Mouse (Mus musculus) macrophage (primary cell): ENCODE measurements around the gene Plb1. TPM values are rescaled to one million over a fixed set of nuclear protein-coding genes. Genes with fewer than 3 reads are reported as not detected.

Source experiments
- H3K27ac ChIP-seq: fragments of 350-480 bp; formaldehyde crosslinking; 2 replicates; pipeline ENCODE4 v1.9.0; 2021
- H3K36me3 ChIP-seq: fragments of 350-480 bp; formaldehyde crosslinking; 2 replicates; pipeline ENCODE4 v1.9.0; 2021; ENCODE audit errors: inconsistent target
- H3K4me3 ChIP-seq: fragments of 350-480 bp; formaldehyde crosslinking; 2 replicates; pipeline ENCODE4 v1.9.0; 2021; ENCODE audit errors: inconsistent target
- H3K79me2 ChIP-seq: fragments of 350-480 bp; formaldehyde crosslinking; 2 replicates; pipeline ENCODE4 v1.9.0; 2021; ENCODE audit errors: inconsistent target
- WGBS: methylation state at CpG from one replicate; pipeline ENCODE4 v1.1.7; 2026; ENCODE audit warnings: inconsistent platforms; ENCODE audit not compliant: missing documents; 5-methylcytosine and 5-hydroxymethylcytosine counted together
- polyA plus RNA-seq: library from polyadenylated mRNA; stranded (reverse); fragments of 250-400 nt; gene quantifications from 3 replicates; pipeline ENCODE4 v1.2.4, GENCODE M21; 2018; ENCODE audit warnings: inconsistent platforms

Plb1 gene
- polyA plus RNA-seq, 1 experiment from 2014 or later, result 0.11 TPM

DNA sequence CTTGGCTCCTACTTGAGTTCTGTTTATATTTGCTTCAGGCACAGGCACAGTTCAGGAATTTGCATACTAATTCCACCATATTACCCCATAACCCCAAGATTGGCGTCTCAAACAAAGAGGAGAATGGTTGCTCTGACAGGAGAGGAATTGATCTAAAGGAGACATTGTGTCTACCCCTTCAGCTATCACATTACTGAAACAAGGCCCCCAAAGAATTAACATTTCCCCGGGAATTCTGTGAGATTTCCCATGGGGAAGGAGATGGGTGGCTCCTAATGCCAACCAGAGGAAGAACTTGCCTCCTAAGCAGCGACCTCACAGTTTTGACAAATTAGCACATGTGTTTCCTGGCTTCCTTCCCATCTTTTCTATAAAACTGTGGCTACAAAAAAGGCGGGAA, 18.8 kb upstream of the Plb1 start:
- Histone ChIP-seq H3K27ac (no peak overlapping the region), H3K79me2 (no peaks in the 10 kb centered on the region), H3K36me3 (no peaks in the 10 kb centered on the region), H3K4me3 (no peak overlapping the region)
- 74% methylated on average over 4 of the region's 4 CpGs for WGBS

DNA sequence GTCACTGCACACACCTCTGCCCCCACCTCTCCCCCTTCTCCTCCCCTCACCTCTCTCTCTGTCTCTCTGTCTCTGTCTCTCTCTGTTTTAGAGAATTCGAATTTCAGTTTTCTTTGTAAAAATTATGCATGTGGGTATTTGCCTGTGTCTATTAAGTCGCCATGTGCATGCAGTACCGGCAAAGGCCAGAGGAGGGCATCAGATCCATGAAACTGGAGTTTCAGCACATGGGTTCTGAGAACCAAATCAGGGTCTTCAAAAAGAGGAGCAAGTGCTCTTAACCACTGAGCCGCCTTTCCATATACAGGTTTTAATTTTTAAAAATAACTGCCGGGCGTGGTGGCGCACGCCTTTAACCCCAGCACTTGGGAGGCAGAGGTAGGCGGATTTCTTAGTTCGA, 17.0 kb upstream of the Plb1 start:
- Histone ChIP-seq H3K4me3 (no peak overlapping the region), H3K36me3 (no peaks in the 10 kb centered on the region), H3K79me2 (no peaks in the 10 kb centered on the region), H3K27ac (no peak overlapping the region)
- 74% methylated on average over 10 of the region's 10 CpGs for WGBS

DNA sequence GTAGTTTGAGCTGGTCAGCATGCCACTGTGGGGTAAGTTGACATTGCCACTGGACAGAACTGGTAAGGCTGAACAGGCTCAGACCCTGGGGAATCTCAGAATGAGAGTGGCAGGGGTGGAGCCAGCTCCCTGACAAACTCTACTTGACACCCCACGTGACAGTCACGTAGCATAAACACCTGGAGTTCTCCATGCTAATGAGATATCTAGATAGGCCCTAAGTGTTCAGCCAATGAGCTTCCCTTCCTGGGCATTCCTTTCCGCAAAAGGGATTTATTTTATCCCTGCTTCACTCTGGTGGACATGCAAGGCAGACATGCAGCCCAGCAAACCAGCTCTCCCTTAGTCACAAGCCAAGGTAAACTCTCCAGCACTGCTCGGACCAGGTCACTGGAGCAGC, 16.0 kb upstream of the Plb1 start:
- 96% methylated on average over 4 of the region's 4 CpGs for WGBS
- no peak overlapping the region for H3K4me3 ChIP-seq
- H3K27ac ChIP-seq, result no peak overlapping the region
- no peaks in the 10 kb centered on the region for H3K79me2 ChIP-seq
- no peaks in the 10 kb centered on the region for H3K36me3 ChIP-seq

DNA sequence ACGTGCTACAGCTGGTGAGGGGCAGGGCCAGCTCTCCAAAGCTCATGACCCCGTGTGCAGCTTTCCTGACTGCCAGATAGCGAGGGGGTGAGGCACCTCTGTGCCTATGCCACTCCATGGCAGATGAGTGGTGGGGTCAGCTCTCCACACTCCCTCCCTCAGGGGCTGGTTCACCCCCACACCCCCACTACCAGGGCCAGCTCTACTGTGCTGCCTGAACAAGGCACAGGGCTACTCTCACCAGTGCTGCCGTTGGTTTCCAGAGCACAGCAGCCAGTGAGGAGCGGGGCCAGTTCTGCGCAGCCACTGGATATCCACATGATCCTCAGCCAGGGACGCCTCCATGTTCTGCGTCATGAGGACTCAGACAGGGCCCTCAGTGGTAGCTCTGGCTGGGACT, 15.0 kb upstream of the Plb1 start:
- 88% methylated on average over 7 of the region's 8 CpGs for WGBS
- Histone ChIP-seq H3K4me3 (no peak overlapping the region), H3K79me2 (no peaks in the 10 kb centered on the region), H3K27ac (no peak overlapping the region), H3K36me3 (no peaks in the 10 kb centered on the region)

DNA sequence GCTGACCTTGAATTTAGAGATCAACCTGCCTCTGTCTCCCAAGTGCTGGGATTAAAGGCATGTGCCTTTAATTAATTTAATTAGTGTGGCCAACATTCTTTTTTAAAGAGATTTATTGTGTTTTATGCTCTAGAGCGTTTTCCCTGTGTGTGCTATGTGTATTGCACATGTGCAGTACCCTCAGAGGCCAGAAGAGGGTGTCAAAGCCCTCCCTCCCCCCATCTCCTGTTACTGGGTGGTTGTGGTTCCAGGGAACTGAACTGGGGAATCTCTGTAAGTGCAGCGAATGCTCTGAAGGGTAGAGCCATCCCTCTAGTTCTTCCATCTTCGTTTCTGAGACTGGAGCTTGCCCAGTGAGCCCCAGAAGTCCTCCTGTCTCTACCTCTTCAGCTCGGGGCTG, 2.1 kb upstream of the Plb1 start:
- no peak overlapping the region for H3K4me3 ChIP-seq
- WGBS, result 63% methylated on average over 4 of the region's 4 CpGs
- H3K36me3 ChIP-seq, result no peaks in the 10 kb centered on the region
- H3K79me2 ChIP-seq, result no peaks in the 10 kb centered on the region
- H3K27ac ChIP-seq, result no peak overlapping the region

DNA sequence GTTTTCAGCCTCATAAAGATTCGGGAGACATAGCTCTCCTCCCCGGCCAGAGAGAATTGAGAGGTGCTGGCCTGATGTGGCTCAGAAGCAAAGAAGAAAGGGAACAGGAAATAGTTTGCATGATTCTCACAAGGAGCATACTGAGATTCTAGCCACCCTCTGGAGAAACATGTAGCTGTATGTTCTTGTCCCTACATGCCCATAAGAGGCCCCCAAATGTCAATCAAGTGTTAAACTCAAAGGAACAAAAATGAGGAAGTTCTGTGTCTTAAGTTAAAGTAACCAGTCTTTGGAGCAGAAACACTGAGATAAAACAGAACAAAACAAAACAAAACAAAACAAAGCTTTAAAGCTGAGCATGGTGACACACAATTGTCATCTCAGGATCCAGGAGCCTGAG, 6.8 kb downstream of the Plb1 start:
- Histone ChIP-seq H3K27ac (no peak overlapping the region), H3K79me2 (no peaks in the 10 kb centered on the region), H3K36me3 (no peaks in the 10 kb centered on the region), H3K4me3 (no peak overlapping the region)
- WGBS, result 46% methylated on average over 2 of the region's 2 CpGs

DNA sequence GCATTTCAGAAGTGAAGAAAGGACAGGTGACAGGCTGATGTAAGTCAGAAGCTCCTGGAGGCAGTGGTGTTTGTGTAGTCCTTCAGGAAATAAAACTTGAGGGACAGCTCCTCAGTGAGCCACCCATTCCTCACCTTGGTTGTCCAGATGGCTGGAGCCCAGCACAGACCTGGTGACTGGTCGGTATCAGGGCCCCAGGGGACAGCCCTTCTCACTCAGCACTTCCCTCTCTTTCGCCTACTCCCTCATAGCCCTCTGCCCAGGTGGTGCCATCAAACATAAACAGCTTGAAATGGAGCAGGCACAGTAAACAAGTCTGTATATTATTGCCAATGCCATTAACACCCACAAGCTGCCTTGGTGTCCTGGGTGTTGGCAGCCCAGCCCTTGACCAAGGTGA, 8.2 kb downstream of the Plb1 start:
- no peak overlapping the region for H3K4me3 ChIP-seq
- no peak overlapping the region for H3K27ac ChIP-seq
- no peaks in the 10 kb centered on the region for H3K79me2 ChIP-seq
- H3K36me3 ChIP-seq, result no peaks in the 10 kb centered on the region
- 96% methylated on average over 2 of the region's 2 CpGs for WGBS

DNA sequence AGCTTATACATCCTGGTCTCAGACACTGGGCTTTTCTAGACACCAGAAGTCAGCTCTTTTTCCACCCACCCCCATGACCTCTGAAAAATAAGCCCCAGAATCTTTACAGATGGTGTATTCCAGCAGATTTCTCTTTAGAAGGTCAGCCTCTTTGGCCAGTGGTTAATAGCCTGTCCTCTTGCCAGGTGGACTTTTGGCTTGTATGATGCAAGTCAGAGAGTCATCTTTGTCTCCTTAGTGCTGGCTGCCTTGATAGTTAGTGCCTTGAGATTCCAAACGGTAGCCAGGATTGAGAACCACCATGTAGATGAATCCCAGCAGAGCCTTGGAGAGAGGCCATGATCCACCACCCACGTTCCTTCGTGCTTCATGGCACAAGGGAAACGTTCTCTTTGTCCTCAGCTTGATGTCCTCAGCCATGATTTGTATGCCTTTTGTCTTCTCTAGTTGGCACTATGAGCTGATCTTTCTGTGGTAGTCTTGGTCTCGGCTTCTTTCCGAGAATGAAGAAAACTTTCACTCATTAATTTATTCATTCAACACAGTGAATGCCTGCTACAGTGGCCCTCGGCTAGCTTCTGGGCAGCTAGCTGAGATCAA, 10.9 kb downstream of the Plb1 start:
- Histone ChIP-seq H3K4me3 (no peak overlapping the region), H3K79me2 (no peaks in the 10 kb centered on the region), H3K36me3 (no peaks in the 10 kb centered on the region), H3K27ac (no peak overlapping the region)
- 96% methylated on average over 7 of the region's 7 CpGs for WGBS

DNA sequence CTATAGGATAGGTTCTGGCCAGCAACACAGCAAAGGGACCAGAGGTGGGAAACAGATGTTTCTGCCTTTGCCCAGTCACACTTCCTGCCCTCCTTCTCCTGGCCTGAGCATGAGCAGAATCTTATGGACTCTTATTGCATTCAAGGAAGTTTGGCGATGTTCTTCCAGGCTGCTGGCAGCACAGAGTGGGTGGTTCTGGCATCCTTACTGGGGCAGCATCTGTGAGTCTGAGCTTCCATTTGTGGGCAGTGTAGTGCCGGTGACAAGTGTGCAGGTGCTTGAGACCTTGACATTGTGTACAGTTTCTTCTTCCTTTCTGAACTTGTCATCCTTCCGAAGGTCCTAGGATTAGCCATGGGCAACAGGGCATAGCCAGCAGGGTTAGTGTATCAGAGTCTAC, 12.9 kb downstream of the Plb1 start:
- no peaks in the 10 kb centered on the region for H3K36me3 ChIP-seq
- H3K4me3 ChIP-seq, result no peak overlapping the region
- no peaks in the 10 kb centered on the region for H3K79me2 ChIP-seq
- H3K27ac ChIP-seq, result no peak overlapping the region
- WGBS, result 51% methylated on average over 3 of the region's 3 CpGs

DNA sequence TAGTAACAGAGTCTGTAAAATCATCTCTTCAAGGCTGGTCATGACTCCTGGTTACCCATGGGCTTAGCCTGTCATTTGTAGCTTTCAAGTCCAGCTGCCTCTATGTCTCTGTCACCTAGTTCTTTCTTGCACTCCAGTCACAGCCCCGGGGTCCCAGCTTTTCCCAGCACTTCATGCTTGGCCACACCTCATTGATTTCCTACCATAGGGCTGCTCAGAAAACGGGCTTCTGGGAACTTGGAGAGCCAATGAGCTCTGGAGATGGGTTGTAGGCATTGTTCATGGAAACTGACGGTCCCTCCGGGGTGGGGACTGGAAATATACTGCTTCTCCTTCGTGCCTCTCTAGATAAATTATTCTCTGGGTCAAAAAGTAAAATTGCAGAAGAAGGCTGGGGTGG, 28.2 kb downstream of the Plb1 start:
- Histone ChIP-seq H3K36me3 (no peaks in the 10 kb centered on the region), H3K27ac (no peak overlapping the region), H3K79me2 (no peaks in the 10 kb centered on the region), H3K4me3 (no peak overlapping the region)
- WGBS, result 83% methylated on average over 5 of the region's 5 CpGs

DNA sequence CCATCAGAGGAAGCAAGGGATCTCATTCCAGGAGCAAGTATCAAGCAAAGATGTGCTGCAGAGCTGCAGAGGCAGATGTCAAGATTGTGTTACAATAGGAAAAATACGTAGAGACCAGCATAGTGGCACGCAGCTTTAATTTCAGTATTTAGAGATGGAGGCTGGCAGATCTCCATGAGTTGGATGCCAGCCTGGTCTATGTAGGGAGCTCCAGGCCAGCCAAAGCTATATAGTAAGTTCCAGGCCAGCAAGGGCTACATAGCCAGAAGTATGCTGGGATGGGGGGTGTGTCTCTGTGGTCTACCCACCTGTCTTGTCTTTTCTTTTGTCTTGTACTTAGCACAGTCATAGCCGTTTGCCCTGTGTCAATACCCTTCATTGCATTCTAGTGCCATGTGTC, 28.7 kb downstream of the Plb1 start:
- Histone ChIP-seq H3K4me3 (no peak overlapping the region), H3K79me2 (no peaks in the 10 kb centered on the region), H3K36me3 (no peaks in the 10 kb centered on the region), H3K27ac (no peak overlapping the region)
- 93% methylated on average over 3 of the region's 3 CpGs for WGBS

DNA sequence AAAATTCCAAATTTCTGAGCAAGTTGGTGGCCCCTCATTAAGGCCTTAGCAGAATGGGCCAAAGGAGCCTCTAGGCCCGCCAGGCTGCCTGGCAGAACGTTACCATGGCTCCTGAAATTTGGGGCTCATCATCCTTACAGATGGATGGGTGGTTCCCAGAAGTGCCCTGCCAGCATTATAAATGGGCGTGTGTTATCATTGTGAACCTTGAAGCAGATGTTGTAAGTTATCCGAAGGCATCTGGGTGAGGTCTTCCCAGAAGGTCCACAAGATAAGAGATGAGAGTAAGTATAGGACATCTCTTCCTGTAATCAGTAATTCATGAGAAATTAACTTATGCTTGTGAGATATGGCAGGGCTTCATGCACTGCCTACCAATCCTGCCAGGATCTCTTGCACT, 30.0 kb downstream of the Plb1 start:
- no peaks in the 10 kb centered on the region for H3K36me3 ChIP-seq
- WGBS, result 90% methylated on average over 4 of the region's 4 CpGs

DNA sequence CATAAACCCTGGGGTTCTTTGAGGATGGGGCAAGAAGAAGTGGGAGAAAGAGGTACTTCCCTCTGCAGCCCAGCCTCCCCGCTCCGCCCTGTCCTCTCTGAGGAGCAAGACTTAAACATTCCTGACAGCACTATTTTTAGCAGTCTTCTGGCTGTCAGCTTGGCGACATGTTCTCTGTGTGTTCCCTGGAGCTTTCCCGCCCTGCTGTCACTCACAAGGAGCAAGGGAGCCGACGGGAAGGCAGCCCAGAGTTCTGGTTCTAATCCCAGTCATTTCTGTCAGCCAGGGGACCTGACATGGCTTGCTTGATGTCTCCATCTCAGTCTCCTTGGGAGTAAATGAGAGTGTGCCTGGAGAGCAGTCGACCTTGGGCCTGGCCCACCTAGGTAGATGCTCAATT, 40.0 kb downstream of the Plb1 start:
- H3K79me2 ChIP-seq, result no peaks in the 10 kb centered on the region
- no peaks in the 10 kb centered on the region for H3K36me3 ChIP-seq
- 64% methylated on average over 7 of the region's 7 CpGs for WGBS
- H3K27ac ChIP-seq, result no peak overlapping the region
- H3K4me3 ChIP-seq, result no peak overlapping the region

More for the DNA sequence above, 30.0 kb downstream of the Plb1 start:
- Histone ChIP-seq H3K4me3 (no peak overlapping the region), H3K27ac (no peak overlapping the region), H3K79me2 (no peaks in the 10 kb centered on the region)

DNA sequence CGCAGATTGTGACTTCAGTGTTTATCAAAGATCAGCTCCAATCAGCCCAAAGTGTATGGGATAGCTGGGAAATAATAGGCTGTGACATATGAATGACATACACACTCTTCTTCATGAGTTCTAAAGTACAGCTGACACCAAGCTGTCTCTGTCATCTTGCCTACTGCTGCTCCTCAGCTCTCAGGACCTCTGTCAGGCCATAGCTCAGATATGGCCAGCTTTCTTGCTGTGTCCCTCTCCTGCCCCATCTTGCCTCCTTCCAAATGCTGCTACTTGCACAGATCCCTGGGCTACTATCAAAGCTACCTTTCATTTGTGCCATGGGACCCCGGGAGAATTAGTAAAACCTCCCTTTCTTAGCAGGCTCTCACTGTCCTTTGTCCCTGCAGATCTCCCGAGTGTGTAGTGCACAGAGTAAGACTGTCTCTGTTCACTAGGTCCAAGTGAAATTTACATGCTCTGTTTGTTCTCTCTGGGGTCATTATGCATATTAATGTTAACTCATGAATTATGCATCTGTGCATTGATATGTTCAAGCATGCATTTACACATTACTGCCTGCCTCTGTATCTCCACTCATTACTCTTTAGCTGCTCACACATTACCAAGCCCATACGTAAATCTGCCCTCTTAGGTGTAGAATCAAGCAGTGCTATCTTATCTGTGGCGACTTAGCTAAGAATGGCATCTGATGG, 45.6 kb downstream of the Plb1 start:
- Histone ChIP-seq H3K79me2 (no peaks in the 10 kb centered on the region), H3K4me3 (no peak overlapping the region), H3K27ac (no peak overlapping the region), H3K36me3 (no peaks in the 10 kb centered on the region)
- WGBS, result 80% methylated on average over 5 of the region's 5 CpGs

DNA sequence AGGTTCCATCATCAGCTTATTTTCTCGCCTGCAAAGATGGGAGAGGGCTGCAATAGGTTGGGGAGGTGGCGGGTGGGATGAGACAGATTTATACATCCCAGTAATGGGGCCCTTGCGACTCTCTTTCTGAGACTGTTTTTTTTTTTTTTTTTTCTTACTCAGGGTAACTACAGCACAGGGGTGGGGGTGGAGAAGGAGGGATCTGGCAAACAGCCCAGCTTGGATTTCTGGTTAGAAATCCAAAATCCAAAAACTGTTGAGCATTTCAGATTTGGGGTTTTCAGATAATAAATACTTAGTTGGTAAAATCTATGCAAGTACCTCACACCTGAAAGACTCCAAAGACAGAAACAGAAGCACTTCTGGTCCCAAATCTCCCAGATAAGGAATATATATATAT, 47.6 kb downstream of the Plb1 start:
- Histone ChIP-seq H3K79me2 (no peaks in the 10 kb centered on the region), H3K4me3 (no peak overlapping the region), H3K36me3 (no peaks in the 10 kb centered on the region), H3K27ac (no peak overlapping the region)
- WGBS, result 87% methylated on average over 3 of the region's 3 CpGs

DNA sequence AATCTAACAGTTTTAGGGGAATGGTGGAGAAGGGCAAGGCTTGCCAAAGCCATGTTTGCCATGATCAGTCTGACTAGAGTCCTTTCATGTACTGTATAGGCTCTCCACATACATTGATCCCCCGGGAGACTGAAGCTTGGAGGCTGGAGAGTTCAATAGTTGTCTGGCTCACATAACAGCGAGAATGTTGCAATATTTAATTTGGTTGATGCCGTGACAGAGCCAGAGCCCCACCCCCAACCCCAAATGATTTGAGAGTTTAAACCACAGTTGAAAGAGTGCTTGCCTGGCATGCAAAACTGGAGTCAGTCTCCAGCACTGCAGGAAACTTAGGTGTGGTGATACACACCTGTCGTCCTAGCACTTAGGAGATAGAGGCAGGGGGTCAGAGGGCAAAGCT, 49.8 kb downstream of the Plb1 start:
- Histone ChIP-seq H3K36me3 (no peaks in the 10 kb centered on the region), H3K4me3 (no peak overlapping the region), H3K79me2 (no peaks in the 10 kb centered on the region), H3K27ac (no peak overlapping the region)
- WGBS, result 61% methylated on average over 4 of the region's 4 CpGs
